Mouse (Mus musculus) gastrocnemius, adult 2 months (tissue): ENCODE results near the gene Nfic. TPM values are rescaled to one million over a fixed set of nuclear protein-coding genes. Genes with fewer than 3 reads are reported as not detected.

Experiments
- DNase-seq: peaks from one replicate; pipeline ENCODE4 v3.0.0; 2022
- H3K27ac ChIP-seq: fragments of 200-600 bp; 2 replicates; pipeline ENCODE4 v1.8.1; 2022; ENCODE audit warnings: mild to moderate bottlenecking
- H3K4me3 ChIP-seq: fragments of 200-600 bp; 2 replicates; pipeline ENCODE4 v1.8.1; 2022; ENCODE audit warnings: mild to moderate bottlenecking, moderate library complexity
- CTCF ChIP-seq: fragments of 200-600 bp; IDR thresholded peaks from 2 replicates; pipeline ENCODE4 v1.8.1; 2022; ENCODE audit warnings: antibody characterized with exemption, mild to moderate bottlenecking, moderate library complexity
- intact Hi-C: fragments of 180-260 bp; cut with DNase I; formaldehyde crosslinking; loops from one replicate; pipeline ENCODE4 v1.15.1; 2025
- long read RNA-seq, 2 experiments: library from polyadenylated mRNA; stranded (forward); transcript quantifications; one replicate each; pipeline ENCODE4 v2.0.0; 2021
- total RNA-seq, 2 experiments: library from RNA; stranded (reverse); gene quantifications; 2 replicates each; pipeline ENCODE4 v1.2.3; 2021

Gene Nfic
- 100 to 1,000 TPM; 207 to 215 TPM for total RNA-seq
- long read RNA-seq, experiment 1, full-length matches to known transcripts = 44 of 101 reads
- long read RNA-seq, experiment 1, partial matches to known transcripts = 12 of 101 reads
- long read RNA-seq, experiment 1, other reads (novel, unspliced or antisense) = 45 of 101 reads
- long read RNA-seq, experiment 2, full-length matches to known transcripts = 40 of 88 reads
- long read RNA-seq, experiment 2, partial matches to known transcripts = 8 of 88 reads
- long read RNA-seq, experiment 2, other reads (novel, unspliced or antisense) = 40 of 88 reads

DNA sequence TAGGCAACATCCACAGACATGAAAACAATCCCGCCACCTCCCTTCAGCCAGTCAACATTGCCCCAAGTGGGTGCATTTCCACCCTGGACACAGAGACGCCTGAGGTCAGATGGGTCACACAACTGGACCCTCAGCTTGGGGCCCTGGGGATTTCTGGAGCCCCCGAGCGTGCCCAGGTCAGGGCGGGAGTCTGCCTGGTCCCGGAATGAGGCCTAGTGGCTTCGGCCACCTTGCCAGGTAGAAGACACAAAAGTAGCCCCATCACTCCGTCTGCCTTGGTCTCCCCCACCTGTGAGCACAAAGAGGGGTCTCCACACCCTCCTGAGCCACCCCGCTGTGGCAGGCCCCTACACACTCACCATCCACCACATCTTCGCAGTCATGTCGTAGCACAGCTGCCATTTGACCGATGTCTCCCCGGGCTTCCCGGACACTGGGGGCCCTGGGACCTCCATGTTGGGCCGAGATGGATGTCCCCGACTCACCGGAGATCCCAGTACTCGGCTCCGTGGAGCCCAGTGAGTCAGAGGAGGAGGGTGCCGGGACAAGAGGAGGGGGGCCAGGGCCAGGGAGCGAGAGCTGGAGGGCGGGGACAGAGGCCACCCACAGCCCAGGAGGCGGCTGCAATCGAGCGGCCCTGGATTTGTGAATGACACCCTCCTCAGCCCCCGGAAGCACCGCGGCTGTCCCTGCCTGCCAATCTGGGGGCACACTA, at the start of gene Nfic:
Gene Nfic (minus strand): TSS at position 455 of the 715 bp plus-strand sequence.
- no peak within 1 kb of the TSS for H3K27ac ChIP-seq
- H3K4me3 ChIP-seq = no peak within 1 kb of the TSS
- DNase-seq = no peak
- intact Hi-C loops = no loop called here
- TF ChIP-seq CTCF = no peak

DNA sequence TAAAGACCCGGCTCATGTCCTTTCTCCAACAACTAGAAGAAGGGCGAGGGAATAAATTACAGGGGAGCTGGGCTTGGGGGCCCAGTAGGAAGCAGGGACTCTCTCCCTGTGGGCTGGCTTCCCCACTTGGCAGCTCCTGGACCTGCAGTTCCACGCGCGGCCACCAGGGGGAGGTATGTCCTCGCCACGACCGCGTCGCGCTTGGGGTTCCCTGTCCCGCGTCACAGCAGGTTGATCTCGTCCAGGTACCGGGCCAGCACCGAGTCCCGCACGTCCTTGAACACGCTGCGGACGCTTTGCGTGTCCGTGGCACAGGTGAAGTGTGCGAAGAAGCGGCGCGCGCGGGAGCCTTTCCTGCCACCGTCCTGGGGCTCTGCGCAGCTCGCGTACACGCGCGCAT, 47.2 kb upstream of the Nfic start:
- peak; percentile 100; the same call in 1 of the 2 replicates for TF ChIP-seq CTCF
- H3K27ac ChIP-seq = peak overlapping the region; percentile 44
- intact Hi-C loops = loop anchor here (1.0 to 10.0 kb wide), 4 partner anchors 25 to 672 kb away; no protein-coding TSS in a partner anchor
- peak; percentile 91 for DNase-seq
- H3K4me3 ChIP-seq = peak overlapping the region; percentile 69

DNA sequence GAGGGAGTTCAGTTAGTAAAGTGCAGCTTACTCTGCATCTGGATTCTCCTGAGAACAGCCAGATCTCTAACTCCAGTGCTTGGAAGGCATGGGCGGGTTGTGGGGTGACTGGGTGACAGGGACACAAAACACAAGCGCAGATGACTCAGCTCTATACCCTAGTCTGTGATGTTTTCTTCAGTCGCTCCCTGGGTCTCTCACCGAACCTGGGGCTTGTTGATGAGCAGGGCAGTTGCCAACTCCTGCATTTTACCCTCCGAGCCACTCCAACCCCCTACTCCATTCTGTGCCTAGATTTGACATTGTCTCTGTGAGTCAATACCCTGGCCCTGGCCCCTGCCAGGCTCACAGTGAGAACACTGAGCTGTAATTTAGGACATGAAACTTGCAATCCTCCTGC, 46.4 kb upstream of the Nfic start:
- no peak for DNase-seq
- intact Hi-C loops = loop anchor here (1.0 to 10.0 kb wide), 3 partner anchors 25 to 673 kb away; no protein-coding TSS in a partner anchor
- no peak overlapping the region for H3K4me3 ChIP-seq
- TF ChIP-seq CTCF = no peak
- no peak overlapping the region for H3K27ac ChIP-seq

DNA sequence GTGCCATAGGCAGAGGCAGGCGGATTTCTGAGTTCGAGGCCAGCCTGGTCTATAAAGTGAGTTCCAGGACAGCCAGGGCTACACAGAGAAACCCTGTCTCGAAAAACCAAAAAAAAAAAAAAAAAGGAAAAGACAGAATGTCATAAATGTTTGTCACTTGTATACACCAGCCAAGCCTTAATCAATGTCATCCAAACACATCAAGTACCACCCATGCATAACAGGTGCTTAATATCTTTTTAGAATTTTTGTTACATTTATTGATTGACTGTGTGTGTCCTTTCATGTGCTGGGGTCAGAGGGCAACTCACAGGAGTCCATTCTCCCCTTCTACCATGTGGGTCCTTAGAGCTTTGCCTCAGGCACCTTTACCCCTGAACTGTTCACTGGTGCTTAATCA, 44.6 kb upstream of the Nfic start, which contains the start of gene S1pr4:
Gene S1pr4 (minus strand): TSS at position 101 of the 400 bp plus-strand sequence.
- Histone ChIP-seq H3K27ac (peak within 1 kb of the TSS; percentile 95), H3K4me3 (peak within 1 kb of the TSS; percentile 91)
- intact Hi-C loops = loop anchor here (10.0 kb wide), 1 partner anchor 675 kb away; no protein-coding TSS in a partner anchor
- TF ChIP-seq CTCF = no peak
- DNase-seq = no peak

DNA sequence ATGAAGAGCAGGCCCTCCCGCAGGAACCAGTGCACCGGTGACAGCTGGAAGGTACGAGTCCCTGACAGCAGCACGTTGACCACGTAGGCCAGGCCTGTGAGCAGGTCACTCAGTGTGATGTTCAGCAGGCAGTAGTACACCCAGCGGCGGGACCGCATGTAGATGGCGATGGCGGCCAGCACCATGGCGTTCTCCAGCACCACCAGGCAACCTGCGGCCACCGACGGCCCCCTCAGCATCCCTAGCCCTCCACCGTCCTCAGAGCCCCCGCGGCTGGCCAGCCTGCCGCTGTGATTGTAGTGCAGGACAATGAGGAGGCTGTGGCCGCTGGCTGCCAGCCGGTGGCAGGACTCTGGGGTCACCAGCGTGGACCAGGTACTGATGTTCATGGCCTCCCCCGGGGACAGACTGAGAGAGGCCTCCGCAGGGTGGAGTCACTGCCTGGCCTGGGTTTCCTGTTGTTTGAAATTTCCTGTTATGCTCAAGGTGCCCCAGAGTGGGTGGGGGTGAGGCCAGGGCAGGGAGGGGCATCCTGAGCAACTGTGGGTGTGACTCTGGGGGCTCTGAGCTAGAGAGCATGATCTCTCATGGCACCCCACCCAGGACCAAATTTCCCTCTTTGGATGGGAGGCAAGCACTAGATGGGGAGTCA, 43.9 kb upstream of the Nfic start:
- Histone ChIP-seq H3K27ac (peak overlapping the region; percentile 95), H3K4me3 (peak overlapping the region; percentile 91)
- intact Hi-C loops = loop anchor here (5.0 kb wide), 1 partner anchor 43 kb away; no protein-coding TSS in a partner anchor
- peak; percentile 53 for DNase-seq
- no peak for TF ChIP-seq CTCF

DNA sequence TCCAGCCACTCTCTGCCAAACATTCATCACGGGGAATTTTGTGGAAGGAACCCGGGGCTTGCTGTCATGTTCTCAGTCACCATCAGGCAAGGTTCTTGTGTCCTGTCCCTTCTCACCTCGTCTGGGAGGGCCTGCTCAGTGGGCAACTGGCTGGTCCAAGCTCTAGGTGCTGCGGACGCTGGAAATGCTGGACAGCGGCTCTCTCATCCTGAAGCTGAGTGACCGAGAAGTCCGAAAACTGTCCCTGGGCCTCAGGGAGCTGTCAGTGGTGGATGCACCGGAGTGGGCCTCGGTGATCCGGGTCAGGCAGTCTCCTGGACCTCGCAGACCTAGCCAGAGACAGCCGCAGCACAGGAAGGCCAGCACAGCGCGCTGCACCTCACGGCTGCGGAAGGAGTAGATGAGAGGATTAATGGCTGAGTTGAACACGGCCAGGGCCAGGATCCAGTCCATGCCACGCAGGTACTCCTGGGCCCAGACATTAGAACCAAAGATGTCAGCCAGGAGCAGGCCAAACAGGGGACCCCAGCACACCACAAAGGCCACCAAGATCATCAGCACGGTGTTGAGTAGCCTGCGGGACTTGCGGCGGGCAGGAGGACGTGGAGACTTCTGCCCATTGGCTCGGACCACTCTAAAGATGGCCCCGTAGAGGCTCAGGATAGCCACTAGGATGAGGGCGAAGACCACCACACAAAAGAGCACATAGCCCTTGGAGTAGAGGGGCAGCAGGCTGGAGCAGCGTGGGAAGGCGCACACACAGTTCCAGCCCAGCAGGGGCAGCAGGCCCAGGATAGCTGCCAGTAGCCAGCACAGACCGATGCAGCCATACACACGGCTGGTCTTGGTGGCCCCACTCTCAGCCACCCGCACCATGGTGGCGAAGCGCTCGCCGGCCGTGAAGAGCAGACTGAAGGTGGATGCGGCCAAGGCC, 43.1 kb upstream of the Nfic start:
- intact Hi-C loops = loop anchor here (5.0 kb wide), 1 partner anchor 44 kb away; no protein-coding TSS in a partner anchor
- no peak for TF ChIP-seq CTCF
- DNase-seq = no peak
- H3K4me3 ChIP-seq = peak overlapping the region; percentile 91
- H3K27ac ChIP-seq = peak overlapping the region; percentile 95

DNA sequence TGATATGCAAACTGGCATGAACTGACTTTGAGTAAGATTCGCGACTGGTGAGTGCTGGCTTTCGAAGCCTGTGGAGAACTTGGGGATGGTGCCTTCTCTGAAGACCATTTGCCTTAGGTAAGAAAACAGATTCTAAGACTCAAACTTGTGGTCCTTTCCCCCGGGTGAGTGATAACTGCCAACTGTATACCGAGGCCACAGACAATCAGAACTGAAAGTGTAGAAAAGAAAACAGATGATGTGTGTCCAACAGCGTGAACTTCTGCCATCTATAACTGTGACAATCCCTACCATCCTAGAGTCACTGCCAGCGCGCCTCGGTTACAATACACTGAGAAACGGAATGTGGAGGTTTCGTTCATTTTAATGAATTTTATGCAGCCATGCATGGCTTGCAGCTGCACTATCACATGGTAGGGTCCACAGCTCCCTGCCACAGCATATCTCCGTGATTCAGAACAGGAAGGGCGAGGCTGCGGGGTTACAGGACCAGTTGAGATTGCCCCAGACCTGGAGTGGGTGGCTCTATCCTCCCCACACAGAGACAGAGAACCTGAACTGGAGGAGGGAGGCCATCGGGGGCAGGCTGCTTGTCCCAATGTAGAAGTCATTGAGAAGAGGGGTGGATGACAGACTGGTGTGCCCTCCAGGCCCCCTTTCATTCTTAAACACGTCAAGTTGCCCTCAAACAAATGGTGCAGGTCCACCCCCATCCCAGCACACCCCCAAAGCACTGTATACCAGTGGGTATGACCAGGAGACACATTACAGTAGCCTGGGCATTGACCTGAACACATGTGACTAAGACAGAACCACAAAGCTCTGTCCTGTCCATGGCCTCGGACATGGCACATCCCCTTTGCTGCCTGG, 42.2 kb upstream of the Nfic start:
- DNase-seq = no peak
- intact Hi-C loops = loop anchor here (5.0 kb wide), 1 partner anchor 45 kb away; no protein-coding TSS in a partner anchor
- H3K27ac ChIP-seq = peak overlapping the region; percentile 95
- H3K4me3 ChIP-seq = peak overlapping the region; percentile 91
- no peak for TF ChIP-seq CTCF

DNA sequence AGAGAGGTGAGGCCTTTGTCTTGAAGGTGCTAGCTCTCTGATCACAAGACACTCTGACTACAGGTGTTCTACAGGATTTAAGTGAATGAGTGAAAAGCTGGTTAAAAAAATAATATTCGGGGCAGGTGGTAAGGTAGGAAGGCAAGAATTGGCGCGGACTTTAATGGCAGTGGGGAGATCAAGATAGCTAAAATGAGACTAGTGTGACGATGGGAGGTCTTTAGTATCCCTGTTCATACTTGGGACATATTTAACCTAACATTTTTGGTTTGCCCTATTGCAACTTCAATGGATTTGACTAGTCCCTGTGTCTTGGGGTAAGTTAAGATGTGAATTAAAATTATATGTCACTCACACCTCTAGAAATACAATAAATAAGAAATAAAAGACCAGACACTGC, 41.5 kb upstream of the Nfic start:
- H3K27ac ChIP-seq = peak overlapping the region; percentile 95
- no peak for TF ChIP-seq CTCF
- H3K4me3 ChIP-seq = peak overlapping the region; percentile 91
- intact Hi-C loops = loop anchor here (5.0 kb wide), 1 partner anchor 45 kb away; no protein-coding TSS in a partner anchor
- no peak for DNase-seq

DNA sequence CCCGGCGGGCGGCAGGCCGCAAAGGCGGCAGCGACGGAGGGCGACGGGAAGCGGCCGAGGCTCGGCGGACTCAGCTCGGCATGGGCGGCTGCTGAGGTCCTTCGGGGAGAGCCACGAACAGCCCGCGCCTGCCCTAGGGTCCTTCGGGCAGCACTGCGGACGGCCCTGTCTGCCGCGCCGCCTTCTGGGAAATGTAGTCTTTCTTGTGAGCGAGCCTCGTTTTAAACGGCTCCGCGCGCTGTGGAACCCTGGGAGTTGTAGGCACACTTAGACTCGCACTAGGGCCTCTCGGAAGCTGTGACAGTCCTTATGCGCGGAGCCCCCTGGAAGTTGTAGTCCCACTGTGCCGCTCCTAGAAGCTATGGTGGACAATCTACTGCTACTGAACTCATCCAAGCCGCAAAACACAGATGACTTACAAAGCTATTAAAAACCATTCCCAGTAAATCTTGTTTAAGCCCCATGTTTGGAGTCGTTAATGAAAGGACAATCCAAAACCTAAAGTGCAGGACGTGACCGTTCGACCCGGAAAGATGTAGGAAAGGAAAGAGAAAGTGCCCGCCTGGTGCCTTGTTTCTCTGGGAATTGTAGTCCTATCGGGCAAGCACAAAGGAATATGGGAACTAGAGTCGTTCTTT, 40.9 kb upstream of the Nfic start, which contains the start of gene Ncln:
Gene Ncln (minus strand): TSS at position 129 of the 638 bp plus-strand sequence.
- Histone ChIP-seq H3K4me3 (peak within 1 kb of the TSS; percentile 91), H3K27ac (peak within 1 kb of the TSS; percentile 95)
- DNase-seq = peak; percentile 98
- TF ChIP-seq CTCF = no peak
- intact Hi-C loops = loop anchor here (5.0 kb wide), 1 partner anchor 46 kb away; no protein-coding TSS in a partner anchor

DNA sequence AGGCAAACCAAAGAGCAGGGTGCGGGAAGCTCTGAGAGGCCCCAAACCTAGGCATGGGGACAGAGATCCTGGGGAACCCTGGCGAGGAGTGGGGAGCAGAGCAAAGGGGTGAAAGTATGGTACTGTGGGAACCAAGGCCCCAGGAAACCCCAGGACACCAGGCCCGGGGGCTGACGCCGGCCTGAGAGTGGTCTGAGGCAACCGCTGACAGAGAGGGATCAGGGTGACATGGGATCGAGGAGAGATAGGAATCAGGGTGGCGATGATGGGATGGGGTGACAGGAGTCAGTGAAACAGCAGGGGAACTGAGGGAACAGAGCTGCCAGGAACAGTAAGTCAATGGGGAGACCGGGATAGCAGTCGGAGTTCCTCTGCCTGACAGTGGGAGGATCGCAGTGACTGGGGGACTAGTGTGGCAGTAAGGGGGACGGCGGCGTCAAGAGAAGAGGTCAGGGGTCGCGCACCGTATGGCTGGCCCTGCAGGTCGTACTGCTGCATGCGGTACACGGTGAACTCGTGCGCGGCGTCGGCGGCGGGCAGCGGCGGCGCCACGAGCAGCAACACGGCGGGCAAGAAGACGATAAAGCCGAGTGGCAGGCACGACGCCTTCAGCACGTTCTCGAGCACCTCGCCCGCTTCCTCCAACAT, 40.3 kb upstream of the Nfic start:
- intact Hi-C loops = loop anchor here (5.0 kb wide), 1 partner anchor 47 kb away; no protein-coding TSS in a partner anchor
- H3K27ac ChIP-seq = peak overlapping the region; percentile 95
- H3K4me3 ChIP-seq = peak overlapping the region; percentile 91
- TF ChIP-seq CTCF = no peak
- DNase-seq = no peak
